Mouse (Mus musculus) layer of hippocampus, adult 9-11 months (tissue): ENCODE measurements around the gene Nop14.
"Not testable (repeated sequence)": the region's sequence is repeated elsewhere in the genome, so short reads cannot be mapped to it uniquely, and the experiment has no call there.

Experiments used
- DNase-seq: peaks from one replicate; pipeline ENCODE4 v3.0.0; 2022

Nop14 gene

GRCm38 (mm10) chr5:34609966-34610365 is 50.0 kb downstream of the Nop14 start:
- no peak for DNase-seq

GRCm38 (mm10) chr5:34608226-34608625 is 51.7 kb downstream of the Nop14 start:
- no peak for DNase-seq

- DNase-seq: no peak
Observed at GRCm38 (mm10) chr5:34607100-34607880, 52.7 kb downstream of the Nop14 start.

- DNase-seq: no peak
Observed at GRCm38 (mm10) chr5:34604576-34604975, 55.4 kb downstream of the Nop14 start.

GRCm38 (mm10) chr5:34593202-34593727 is 66.7 kb downstream of the Nop14 start:
- no peak for DNase-seq

GRCm38 (mm10) chr5:34592666-34593065 is 67.3 kb downstream of the Nop14 start:
- DNase-seq: no peak

- DNase-seq: not testable (repeated sequence)
Observed at GRCm38 (mm10) chr5:34592224-34592623, 67.7 kb downstream of the Nop14 start.

GRCm38 (mm10) chr5:34591388-34592004 is 68.5 kb downstream of the Nop14 start:
- DNase-seq: no peak

GRCm38 (mm10) chr5:34590702-34591101 is 69.2 kb downstream of the Nop14 start:
- no peak for DNase-seq

GRCm38 (mm10) chr5:34590059-34590458 is 69.9 kb downstream of the Nop14 start:
- DNase-seq: no peak
